Mouse (Mus musculus): Measurements from ENCODE around the gene Mad1l1. TPM values are rescaled to one million over a fixed set of nuclear protein-coding genes. Genes with fewer than 3 reads are reported as not detected.

Mad1l1 gene
- polyA plus RNA-seq, 1 experiment from 2014 or later = 42.3 TPM

DNA sequence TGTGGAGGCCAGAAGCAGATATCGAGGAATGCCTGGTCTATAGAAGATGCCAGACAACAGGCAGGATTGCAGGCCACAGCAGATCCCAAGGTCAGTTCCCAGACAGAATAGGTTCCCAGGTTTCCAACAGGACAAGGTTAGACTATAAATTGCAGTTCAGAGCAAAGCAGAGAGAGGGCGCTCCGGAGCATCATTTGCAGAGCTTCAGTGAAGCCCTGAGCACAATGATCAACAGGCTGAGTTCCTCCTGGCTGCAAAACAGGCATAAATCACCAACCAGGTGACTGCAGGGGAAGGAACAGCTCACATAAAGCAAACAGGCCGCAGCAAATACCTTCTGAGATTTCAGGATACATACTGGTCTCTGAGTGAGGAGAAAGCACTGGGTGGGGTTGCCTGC is 123.6 kb downstream of the Mad1l1 start:
- Histone ChIP-seq H3K4me3 (ENCODE audit: low read depth, low read length) (no peak overlapping the region), H3K27me3 (replicated peaks; ENCODE audit: control insufficient read depth, insufficient read depth, low read length) (no peaks in the 10 kb centered on the region), H3K9ac (ENCODE audit: low read length) (no peak overlapping the region), H3K9me3 (ENCODE audit: control insufficient read depth, low read length) (no peaks in the 10 kb centered on the region), H3K4me1 (replicated peaks; ENCODE audit: control insufficient read depth, insufficient read depth, low read length) (no peaks in the 10 kb centered on the region), H3K4me2 (ENCODE audit: low read length) (no peak overlapping the region), H3K27ac (ENCODE audit: low read depth) (no peak overlapping the region), H3K36me3 (ENCODE audit: control insufficient read depth, insufficient read depth, low read length) (0 out of 2 replicates have a peak, but pooled peaks cover 5% of the 10 kb centered on the region)
- DNase-seq (ENCODE audit: low spot score) = peak; percentile 91
- 29% methylated on average over 4 of the region's 4 CpGs for WGBS
- no peak for ATAC-seq (replicated peaks; ENCODE audit: low FRiP score, low TSS enrichment, low read depth)

- Histone ChIP-seq H3K9me3 (ENCODE audit: control insufficient read depth, low read length) (no peaks in the 10 kb centered on the region), H3K36me3 (ENCODE audit: control insufficient read depth, insufficient read depth, low read length) (0 out of 2 replicates have a peak, but pooled peaks cover 5% of the 10 kb centered on the region), H3K4me1 (replicated peaks; ENCODE audit: control insufficient read depth, insufficient read depth, low read length) (no peaks in the 10 kb centered on the region), H3K4me3 (ENCODE audit: low read depth, low read length) (no peak overlapping the region), H3K27me3 (replicated peaks; ENCODE audit: control insufficient read depth, insufficient read depth, low read length) (no peaks in the 10 kb centered on the region), H3K9ac (ENCODE audit: low read length) (no peak overlapping the region), H3K27ac (ENCODE audit: low read depth) (no peak overlapping the region), H3K4me2 (ENCODE audit: low read length) (no peak overlapping the region)
- DNase-seq (ENCODE audit: low spot score) (no peak), ATAC-seq (replicated peaks; ENCODE audit: low FRiP score, low TSS enrichment, low read depth) (no peak)
- 82% methylated on average over 3 of the region's 3 CpGs for WGBS
Measured at GRCm38 (mm10) chr5:140196446-140196845, 124.9 kb downstream of the Mad1l1 start.

DNA sequence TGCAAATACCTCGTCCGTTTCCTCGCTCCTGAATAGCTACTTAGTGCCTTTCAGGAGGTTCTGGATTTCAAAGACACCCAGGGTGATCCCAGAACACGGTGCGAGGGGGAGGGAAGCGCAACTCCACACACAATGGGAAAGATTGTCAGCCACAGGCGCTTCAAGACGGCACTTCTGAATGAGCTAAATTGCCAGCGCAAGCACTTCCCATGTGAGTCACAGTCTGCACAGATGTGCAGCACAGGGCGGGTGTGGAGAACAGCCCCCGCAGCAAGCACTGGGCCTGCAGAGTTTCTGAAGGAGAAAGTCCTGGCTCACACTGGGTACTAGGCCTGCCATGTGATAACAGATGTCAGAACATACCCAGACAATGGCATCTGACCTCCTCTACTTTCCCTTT is 127.2 kb downstream of the Mad1l1 start:
- no peaks in the 10 kb centered on the region for H3K9me3 ChIP-seq (ENCODE audit: control insufficient read depth, low read length)
- no peak overlapping the region for H3K9ac ChIP-seq (ENCODE audit: low read length)
- WGBS = 81% methylated on average over 11 of the region's 11 CpGs
- DNase-seq (ENCODE audit: low spot score) (no peak), ATAC-seq (replicated peaks; ENCODE audit: low FRiP score, low TSS enrichment, low read depth) (no peak)
- no peak overlapping the region for H3K4me3 ChIP-seq (ENCODE audit: low read depth, low read length)
- H3K27ac ChIP-seq (ENCODE audit: low read depth) = no peak overlapping the region
- no peaks in the 10 kb centered on the region for H3K4me1 ChIP-seq (replicated peaks; ENCODE audit: control insufficient read depth, insufficient read depth, low read length)
- H3K4me2 ChIP-seq (ENCODE audit: low read length) = no peak overlapping the region
- no peaks in the 10 kb centered on the region for H3K27me3 ChIP-seq (replicated peaks; ENCODE audit: control insufficient read depth, insufficient read depth, low read length)
- H3K36me3 ChIP-seq (ENCODE audit: control insufficient read depth, insufficient read depth, low read length) = 0 out of 2 replicates have a peak, but pooled peaks cover 5% of the 10 kb centered on the region

DNA sequence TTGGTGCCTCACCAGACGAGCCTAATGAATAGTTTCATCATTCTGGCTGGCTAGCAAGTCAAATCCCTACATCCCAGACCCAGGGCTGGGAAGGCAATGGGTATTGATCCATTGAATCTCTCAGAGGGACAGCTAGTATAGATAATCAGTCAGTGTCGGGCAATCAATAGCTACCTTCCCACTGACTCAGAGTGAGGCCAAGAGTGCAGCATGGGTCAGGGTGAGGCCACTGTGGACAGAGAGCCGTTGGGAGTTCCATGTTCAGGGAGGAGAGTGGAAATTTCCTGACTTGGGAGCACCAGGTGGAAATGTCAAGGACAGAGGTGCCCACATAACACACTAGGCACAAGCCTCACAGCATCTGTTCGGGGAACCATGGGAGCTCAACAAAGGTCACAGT is 129.8 kb downstream of the Mad1l1 start:
- Histone ChIP-seq H3K4me1 (replicated peaks; ENCODE audit: control insufficient read depth, insufficient read depth, low read length) (no peaks in the 10 kb centered on the region), H3K27ac (ENCODE audit: low read depth) (no peak overlapping the region), H3K27me3 (replicated peaks; ENCODE audit: control insufficient read depth, insufficient read depth, low read length) (no peaks in the 10 kb centered on the region), H3K36me3 (ENCODE audit: control insufficient read depth, insufficient read depth, low read length) (0 out of 2 replicates have a peak, but pooled peaks cover 5% of the 10 kb centered on the region), H3K4me3 (ENCODE audit: low read depth, low read length) (no peak overlapping the region), H3K9me3 (ENCODE audit: control insufficient read depth, low read length) (no peaks in the 10 kb centered on the region), H3K9ac (ENCODE audit: low read length) (no peak overlapping the region), H3K4me2 (ENCODE audit: low read length) (no peak overlapping the region)
- DNase-seq (ENCODE audit: low spot score) = no peak
- 78% methylated on average over 4 of the region's 4 CpGs for WGBS
- no peak for ATAC-seq (replicated peaks; ENCODE audit: low FRiP score, low TSS enrichment, low read depth)

DNA sequence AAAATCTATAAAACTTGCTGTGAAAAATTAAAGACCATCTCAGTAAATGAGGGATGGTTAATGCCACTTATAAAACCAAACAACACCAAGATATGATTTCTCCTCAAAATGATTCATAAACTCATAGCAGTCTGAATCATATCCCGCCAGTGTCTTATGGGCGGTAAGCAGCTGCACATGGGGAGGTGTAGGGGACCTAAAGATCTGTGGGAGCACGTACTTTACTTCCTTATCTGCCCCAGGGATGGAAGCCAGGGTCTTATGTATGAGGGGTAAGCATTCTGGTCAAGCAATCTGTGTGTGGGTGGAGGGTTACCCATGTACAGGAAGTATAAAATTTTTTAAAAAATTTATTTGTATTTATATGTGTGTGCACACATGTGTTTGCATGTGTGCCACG is 135.0 kb downstream of the Mad1l1 start:
- Histone ChIP-seq H3K9ac (ENCODE audit: low read length) (no peak overlapping the region), H3K9me3 (ENCODE audit: control insufficient read depth, low read length) (no peaks in the 10 kb centered on the region), H3K27ac (ENCODE audit: low read depth) (no peak overlapping the region), H3K36me3 (ENCODE audit: control insufficient read depth, insufficient read depth, low read length) (no peaks in the 10 kb centered on the region), H3K4me1 (replicated peaks; ENCODE audit: control insufficient read depth, insufficient read depth, low read length) (no peaks in the 10 kb centered on the region), H3K4me2 (ENCODE audit: low read length) (no peak overlapping the region), H3K27me3 (replicated peaks; ENCODE audit: control insufficient read depth, insufficient read depth, low read length) (no peaks in the 10 kb centered on the region), H3K4me3 (ENCODE audit: low read depth, low read length) (no peak overlapping the region)
- no peak for DNase-seq (ENCODE audit: low spot score)
- no peak for ATAC-seq (replicated peaks; ENCODE audit: low FRiP score, low TSS enrichment, low read depth)
- 86% methylated on average over 4 of the region's 4 CpGs for WGBS

DNA sequence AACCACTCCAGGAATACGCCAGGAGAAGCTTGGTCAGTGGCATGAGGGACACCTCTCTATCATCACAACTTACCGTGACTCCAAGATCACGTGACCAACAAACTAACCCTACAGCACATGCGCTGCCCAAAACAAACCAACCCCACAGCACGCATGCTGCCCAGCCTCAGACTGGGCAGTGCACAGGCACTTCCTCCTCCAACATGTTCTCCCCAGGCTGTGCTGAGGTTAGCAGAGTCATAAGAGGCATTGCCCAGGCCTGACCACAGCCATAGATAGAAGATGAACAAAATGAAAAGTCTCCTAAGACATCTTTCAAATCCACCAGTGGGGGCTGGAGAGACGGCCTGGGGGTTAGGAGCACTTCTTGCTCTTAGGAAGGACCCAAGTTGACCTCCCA is 135.6 kb downstream of the Mad1l1 start:
- H3K27me3 ChIP-seq (replicated peaks; ENCODE audit: control insufficient read depth, insufficient read depth, low read length) = no peaks in the 10 kb centered on the region
- no peak overlapping the region for H3K27ac ChIP-seq (ENCODE audit: low read depth)
- no peaks in the 10 kb centered on the region for H3K36me3 ChIP-seq (ENCODE audit: control insufficient read depth, insufficient read depth, low read length)
- DNase-seq (ENCODE audit: low spot score) (no peak), ATAC-seq (replicated peaks; ENCODE audit: low FRiP score, low TSS enrichment, low read depth) (no peak)
- 93% methylated on average over 6 of the region's 6 CpGs for WGBS
- no peak overlapping the region for H3K4me3 ChIP-seq (ENCODE audit: low read depth, low read length)
- H3K9ac ChIP-seq (ENCODE audit: low read length) = no peak overlapping the region
- H3K4me2 ChIP-seq (ENCODE audit: low read length) = no peak overlapping the region
- no peaks in the 10 kb centered on the region for H3K9me3 ChIP-seq (ENCODE audit: control insufficient read depth, low read length)
- H3K4me1 ChIP-seq (replicated peaks; ENCODE audit: control insufficient read depth, insufficient read depth, low read length) = no peaks in the 10 kb centered on the region

DNA sequence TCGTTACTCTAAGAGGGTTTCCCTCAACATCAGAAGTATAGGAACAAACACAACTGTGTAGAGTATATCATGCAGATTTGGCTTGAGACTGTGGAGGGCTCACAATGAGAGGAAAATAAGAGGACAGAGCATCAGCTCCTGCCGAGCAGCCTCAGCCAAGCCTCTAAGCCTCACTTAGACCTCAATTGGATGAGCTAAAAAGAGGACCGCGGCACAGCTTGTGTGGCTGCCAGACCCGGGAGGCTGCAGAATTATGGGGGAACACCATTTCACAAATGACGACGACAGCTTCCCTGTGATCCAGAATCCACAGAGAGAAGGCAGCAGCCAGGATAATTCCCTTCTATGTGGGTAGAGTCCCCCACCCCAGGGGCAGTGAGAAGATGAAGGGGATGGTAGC is 138.0 kb downstream of the Mad1l1 start:
- Histone ChIP-seq H3K4me3 (ENCODE audit: low read depth, low read length) (no peak overlapping the region), H3K27me3 (replicated peaks; ENCODE audit: control insufficient read depth, insufficient read depth, low read length) (no peaks in the 10 kb centered on the region), H3K9me3 (ENCODE audit: control insufficient read depth, low read length) (no peaks in the 10 kb centered on the region), H3K9ac (ENCODE audit: low read length) (no peak overlapping the region), H3K4me2 (ENCODE audit: low read length) (no peak overlapping the region), H3K36me3 (ENCODE audit: control insufficient read depth, insufficient read depth, low read length) (no peaks in the 10 kb centered on the region), H3K27ac (ENCODE audit: low read depth) (no peak overlapping the region), H3K4me1 (replicated peaks; ENCODE audit: control insufficient read depth, insufficient read depth, low read length) (no peaks in the 10 kb centered on the region)
- 83% methylated on average over 7 of the region's 7 CpGs for WGBS
- no peak for DNase-seq (ENCODE audit: low spot score)
- ATAC-seq (replicated peaks; ENCODE audit: low FRiP score, low TSS enrichment, low read depth) = no peak

DNA sequence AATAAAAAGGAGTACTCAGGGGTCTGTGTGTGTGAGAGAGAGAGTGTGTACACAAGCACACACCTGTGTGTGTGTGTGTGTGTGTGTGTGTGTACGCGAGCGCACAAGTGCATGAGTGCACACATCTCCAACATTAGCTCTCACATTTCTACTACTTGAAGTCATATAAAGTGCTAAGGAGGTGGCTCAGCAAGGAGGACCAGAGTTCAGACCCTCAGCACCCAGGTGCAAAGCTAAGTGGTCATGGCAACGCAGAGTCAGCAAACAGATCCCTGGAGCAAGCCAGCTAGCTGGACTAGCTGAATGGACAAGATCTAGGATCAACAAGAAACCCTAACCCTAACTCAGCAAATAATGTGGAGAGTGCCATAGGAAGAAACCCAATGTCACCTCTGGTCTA is 139.0 kb downstream of the Mad1l1 start:
- Histone ChIP-seq H3K9ac (ENCODE audit: low read length) (no peak overlapping the region), H3K9me3 (ENCODE audit: control insufficient read depth, low read length) (no peaks in the 10 kb centered on the region), H3K4me1 (replicated peaks; ENCODE audit: control insufficient read depth, insufficient read depth, low read length) (no peaks in the 10 kb centered on the region), H3K27ac (ENCODE audit: low read depth) (no peak overlapping the region), H3K4me3 (ENCODE audit: low read depth, low read length) (no peak overlapping the region), H3K27me3 (replicated peaks; ENCODE audit: control insufficient read depth, insufficient read depth, low read length) (no peaks in the 10 kb centered on the region), H3K36me3 (ENCODE audit: control insufficient read depth, insufficient read depth, low read length) (no peaks in the 10 kb centered on the region), H3K4me2 (ENCODE audit: low read length) (no peak overlapping the region)
- DNase-seq (ENCODE audit: low spot score) = no peak
- ATAC-seq (replicated peaks; ENCODE audit: low FRiP score, low TSS enrichment, low read depth) = no peak
- 89% methylated on average over 4 of the region's 4 CpGs for WGBS

- Histone ChIP-seq H3K27ac (ENCODE audit: low read depth) (no peak overlapping the region), H3K4me2 (ENCODE audit: low read length) (no peak overlapping the region), H3K4me1 (replicated peaks; ENCODE audit: control insufficient read depth, insufficient read depth, low read length) (peaks cover 2% of the 10 kb centered on the region), H3K36me3 (ENCODE audit: control insufficient read depth, insufficient read depth, low read length) (no peaks in the 10 kb centered on the region), H3K27me3 (replicated peaks; ENCODE audit: control insufficient read depth, insufficient read depth, low read length) (no peaks in the 10 kb centered on the region), H3K4me3 (ENCODE audit: low read depth, low read length) (no peak overlapping the region), H3K9me3 (ENCODE audit: control insufficient read depth, low read length) (no peaks in the 10 kb centered on the region), H3K9ac (ENCODE audit: low read length) (no peak overlapping the region)
- no peak for ATAC-seq (replicated peaks; ENCODE audit: low FRiP score, low TSS enrichment, low read depth)
- WGBS = 97% methylated on average over 5 of the region's 5 CpGs
- no peak for DNase-seq (ENCODE audit: low spot score)
Measured at GRCm38 (mm10) chr5:140180016-140180415, 141.3 kb downstream of the Mad1l1 start.

Measured in intestine, embryonic 14.5 days (tissue).